Mouse (Mus musculus) left cerebral cortex, postnatal 4 days (tissue): ENCODE results near the gene AU041133. TPM values are rescaled to one million over a fixed set of nuclear protein-coding genes. Genes with fewer than 3 reads are reported as not detected.
"Not testable (repeated sequence)": the region's sequence is repeated elsewhere in the genome, so short reads cannot be mapped to it uniquely, and the experiment has no call there.

Experiments used
- DNase-seq: peaks from one replicate; pipeline ENCODE4 v3.0.0-alpha.2; 2022
- intact Hi-C: fragments of 180-260 bp; cut with DNase I; formaldehyde crosslinking; loops from one replicate; pipeline ENCODE4 v1.15.1; 2025
- total RNA-seq, 2 experiments: library from RNA; stranded (reverse); gene quantifications; 2 replicates each; pipeline ENCODE4 v1.2.3; 2021

The AU041133 gene
- 10 to 100 TPM; 15.4 to 17.8 TPM for total RNA-seq

- intact Hi-C loops: loop anchor here (10.0 kb wide), 1 partner anchor 83 kb away; the partner anchor contains the start of gene Zfp873
- peak; percentile 89 for DNase-seq
These were observed at the start of gene AU041133 for GRCm38 (mm10) chr10:82127850-82128401. Gene AU041133, plus strand, starts transcription at chr10:82128013.

GRCm38 (mm10) chr10:82082728-82083621, 44.8 kb upstream of the AU041133 start, which contains the start of gene BC024063:
Gene BC024063, plus strand, starts transcription at chr10:82083353.
- peak; percentile 68 for DNase-seq
- intact Hi-C loops: not testable (repeated sequence)

GRCm38 (mm10) chr10:82083622-82083971, 44.2 kb upstream of the AU041133 start:
- intact Hi-C loops: not testable (repeated sequence)

GRCm38 (mm10) chr10:82117206-82117605, 10.6 kb upstream of the AU041133 start:
- intact Hi-C loops: no loop called here
- DNase-seq: no peak

More at GRCm38 (mm10) chr10:82083622-82083971, 44.2 kb upstream of the AU041133 start:
- not testable (repeated sequence) for DNase-seq

- DNase-seq: no peak
- intact Hi-C loops: no loop called here
These were observed 17.5 kb downstream of the AU041133 start for GRCm38 (mm10) chr10:82145282-82145681.

GRCm38 (mm10) chr10:82147571-82147970, 19.8 kb downstream of the AU041133 start:
- intact Hi-C loops: no loop called here
- DNase-seq: no peak

GRCm38 (mm10) chr10:82167777-82168176, 40.0 kb downstream of the AU041133 start:
- DNase-seq: no peak
- intact Hi-C loops: no loop called here

- intact Hi-C loops: loop anchor here (5.0 kb wide), 2 partner anchors 532 to 667 kb away; partner anchors contain the start of gene S1pr4
- no peak for DNase-seq
These were observed 42.0 kb downstream of the AU041133 start for GRCm38 (mm10) chr10:82169776-82170175.

- intact Hi-C loops: loop anchor here (5.0 kb wide), 2 partner anchors 534 to 669 kb away; partner anchors contain the start of gene S1pr4
These were observed 43.0 kb downstream of the AU041133 start for GRCm38 (mm10) chr10:82170808-82171207.

GRCm38 (mm10) chr10:82178257-82179064, 50.6 kb downstream of the AU041133 start:
- intact Hi-C loops: no loop called here

More at GRCm38 (mm10) chr10:82170808-82171207, 43.0 kb downstream of the AU041133 start:
- no peak for DNase-seq

More at GRCm38 (mm10) chr10:82178257-82179064, 50.6 kb downstream of the AU041133 start:
- DNase-seq: peak; percentile 88

Other genes starting within 250 kb of the AU041133 start
- 1 to 10 TPM; 3.6 to 5.1 TPM for gene Zfp781, start 197.5 kb upstream of the AU041133 start, total RNA-seq
- gene Zfp873, start 79.9 kb upstream of the AU041133 start, total RNA-seq: 10 to 100 TPM; 15.5 to 16.8 TPM
- gene BC024063, start 44.7 kb upstream of the AU041133 start, total RNA-seq: 1 to 10 TPM; 8.3 to 8.7 TPM
- 10 to 100 TPM; 18.3 to 18.6 TPM for gene Zfp938, start 113.3 kb downstream of the AU041133 start, total RNA-seq
- gene 4932415D10Rik, start 188.6 kb downstream of the AU041133 start, total RNA-seq: under 1 TPM; 0.04 to 0.08 TPM
- 10 to 100 TPM in 1 of 2 experiments, 1 to 10 TPM in 1; 9.6 to 10.0 TPM for gene Gm4924, start 226.2 kb downstream of the AU041133 start, total RNA-seq